ENCODE assay signal across 20 mouse cellular contexts in genomic region chr5:117810930-117811329, GRCm38 (mm10). TPM values are rescaled to one million over a fixed set of nuclear protein-coding genes. Genes with fewer than 3 reads are reported as not detected.
DNase-seq lines count a peak whose midpoint lies in the region; ATAC-seq and TF ChIP-seq lines count a peak whose summit lies in the region.
"Had no signal": no experiment of that assay in that cellular context is flagged by ENCODE, and none has a peak within 500 bp of the region (broad histone marks: within the 10 kb centered on the region; RNA-seq: fewer than 3 reads in every experiment).

No protein-coding gene starts in this region.

- TF ChIP-seq CTCF in CH12.LX (conservative IDR thresholded peaks at IDR 0.05 in 1 of 2, IDR thresholded peaks at IDR 0.05 in 1 of 2; ENCODE audit: low read depth in 2 of 2, low read length in 2 of 2) = no peak

- no peak for TF ChIP-seq RAD21 in CH12.LX (IDR thresholded peaks at IDR 0.05; ENCODE audit: low read depth, low read length)

- dilution Hi-C loops in CH12.LX (cut with MboI; ENCODE audit: extremely low pct_ligation_motif_present, extremely low pct_unique_long_range_greater_than_20kb, low sequenced_read_pairs) = no loop called here

- no peak overlapping the region for H3K27ac ChIP-seq in CH12.LX (ENCODE audit: insufficient read depth, low read depth)
- H3K27ac ChIP-seq in midbrain, embryonic 11.5 days (ENCODE audit: low read depth, low read length) = no peak overlapping the region

- in situ Hi-C loops in CH12.LX (cut with MboI; ENCODE audit: low pct_ligation_motif_present, low pct_unique_long_range_greater_than_20kb, low sequenced_read_pairs) = no loop called here

- ATAC-seq in midbrain, embryonic 11.5 days (ENCODE audit: low FRiP score) = no peak
- ATAC-seq: activated CD4-positive, CD25-positive, alpha-beta regulatory T cell, adult 4 months; CD4-positive, CD25-positive, alpha-beta regulatory T cell, adult 4 months; Patski had no signal

- H3K36me3 ChIP-seq in CH12.LX (replicated peaks in 1 of 2; ENCODE audit: control insufficient read depth in 1 of 2, insufficient read depth in 1 of 2, low read length in 1 of 2) = no peaks in the 10 kb centered on the region
- H3K36me3 ChIP-seq in midbrain, embryonic 11.5 days (ENCODE audit: control insufficient read depth, insufficient read depth, low read length) = no peaks in the 10 kb centered on the region
- H3K36me3 ChIP-seq: G1E had no signal

- no peaks in the 10 kb centered on the region for H3K9me3 ChIP-seq in CH12.LX (replicated peaks; ENCODE audit: low read length)
- H3K9me3 ChIP-seq in midbrain, embryonic 11.5 days (ENCODE audit: control insufficient read depth, low read length) = no peaks in the 10 kb centered on the region

- peak overlapping the region; percentile 39 for H3K9ac ChIP-seq in CH12.LX (ENCODE audit: insufficient read depth, low read depth)
- H3K9ac ChIP-seq in midbrain, embryonic 11.5 days (ENCODE audit: low read length) = no peak overlapping the region

- peaks cover 0 to 4% of the 10 kb centered on the region in 2 experiments; a peak in 1 of 4 replicates for H3K4me1 ChIP-seq in CH12.LX (ENCODE audit: control insufficient read depth in 1 of 2, insufficient read depth in 2 of 2)
- no peaks in the 10 kb centered on the region for H3K4me1 ChIP-seq in midbrain, embryonic 11.5 days (ENCODE audit: control insufficient read depth, insufficient read depth, low read length)

- peak overlapping the region; percentile 76 for H3K4me2 ChIP-seq in CH12.LX (ENCODE audit: insufficient read depth, low read depth, poor library complexity, severe bottlenecking)
- no peak overlapping the region for H3K4me2 ChIP-seq in midbrain, embryonic 11.5 days

- no peak for TF ChIP-seq POLR2A in CH12.LX (IDR thresholded peaks at IDR 0.05; ENCODE audit: low read depth, low read length)

- no peak overlapping the region for H3K4me3 ChIP-seq in CH12.LX (replicated peaks in 1 of 3; ENCODE audit: low read depth in 2 of 3, low read length in 2 of 3, poor library complexity in 1 of 3)
- no peak overlapping the region for H3K4me3 ChIP-seq in midbrain, embryonic 11.5 days (ENCODE audit: low read depth, low read length)

- no peak for DNase-seq in CH12.LX (ENCODE audit: extremely low read depth)
- DNase-seq in ZHBTc4 (ENCODE audit: low read depth, low spot score) = peak; percentile 14
- DNase-seq in midbrain, embryonic 11.5 days (ENCODE audit: low spot score, missing footprints) = no peak
- DNase-seq in kidney, postnatal 36 days = no peak
- DNase-seq: adrenal gland, adult 2 months; adrenal gland, adult 8-10 months; adrenal gland, postnatal 10 days; adrenal gland, postnatal 14 days; adrenal gland, postnatal 25 days; adrenal gland, postnatal 36 days; B cell, adult 2 months; cerebellum, adult 11 months; cerebellum, adult 11-12 months; cerebellum, adult 18-20 months; cerebellum, adult 2 months; cerebellum, adult 8-10 months had no signal

- no peak for TF ChIP-seq EP300 in CH12.LX (IDR thresholded peaks at IDR 0.05; ENCODE audit: low read length)

- peaks cover 1% of the 10 kb centered on the region for H3K27me3 ChIP-seq in CH12.LX (replicated peaks)
- no peaks in the 10 kb centered on the region for H3K27me3 ChIP-seq in midbrain, embryonic 11.5 days (ENCODE audit: control insufficient read depth, insufficient read depth, low read length)

- H3K79me2 ChIP-seq in CH12.LX (replicated peaks; ENCODE audit: control insufficient read depth, extremely low read depth, insufficient read depth, poor library complexity, severe bottlenecking) = no peaks in the 10 kb centered on the region

- WGBS in midbrain, embryonic 11.5 days = 86% methylated on average over 7 of the region's 7 CpGs

TF ChIP-seq in CH12.LX, 34 proteins besides CTCF, POLR2A, EP300 and RAD21:
- TF ChIP-seq USF2 (conservative IDR thresholded peaks at IDR 0.05; ENCODE audit: low read depth, low read length) (peak; percentile 66), USF1 (IDR thresholded peaks at IDR 0.05; ENCODE audit: low read depth, low read length) (peak; percentile 70), ELF1 (IDR thresholded peaks at IDR 0.05; ENCODE audit: low read depth, low read length) (0 out of 2 replicates have a peak, but pooled peaks have one; percentile 10), BHLHE40 (IDR thresholded peaks at IDR 0.05; ENCODE audit: low read depth, low read length) (peak; percentile 71), MAZ (IDR thresholded peaks at IDR 0.05; ENCODE audit: low read depth, low read length) (no peak), SIN3A (IDR thresholded peaks at IDR 0.05; ENCODE audit: low read length) (0 out of 2 replicates have a peak, but pooled peaks have one; percentile 30), HCFC1 (IDR thresholded peaks at IDR 0.05; ENCODE audit: low read depth, low read length) (no peak)

RNA-seq across cellular contexts. Expression of gene Nos1, which starts 30.1 kb away (rescaled TPM):
- total RNA-seq in CH12.LX (2012; rRNA removed) = 4.6 and 5.6 TPM in 2 replicates
- 1.8 and 2.4 TPM in 2 replicates for total RNA-seq in CH12.LX (2014; rRNA removed)
- 14.0 and 17.0 TPM in 2 replicates for polyA plus RNA-seq in CH12.LX (2012; ENCODE audit: insufficient read length, low read depth)
- polyA plus RNA-seq in midbrain, embryonic 11.5 days (2014; fragmentation: Nextera tagmentation; extraction: Ambion mirVana) = 0.22 and 0.30 TPM in 2 replicates
- polyA plus RNA-seq: G1E had no signal

Comparison
In these comparisons a context has a peak if more than half of its experiments do, and no peak if none do; other contexts are left out.
1. RNA of gene Nos1, which starts 30.1 kb away (polyA plus RNA-seq): 14.0 to 17.0 TPM in CH12.LX; 0.22 to 0.30 TPM in midbrain, embryonic 11.5 days; every median in the first group is over 10 times any median in the second.